Mouse (Mus musculus): ENCODE measurements around the gene Txnrd2. TPM values are rescaled to one million over a fixed set of nuclear protein-coding genes. Genes with fewer than 3 reads are reported as not detected.
A peak's percentile ranks its signal among the peaks of the same experiment; 100 is the strongest.

Txnrd2 gene
- polyA plus RNA-seq, 1 experiment from 2014 or later, result 11.3 TPM

- no peak for DNase-seq (ENCODE audit: low spot score)
Observed at GRCm38 (mm10) chr16:18451486-18452181, 25.4 kb downstream of the Txnrd2 start.

GRCm38 (mm10) chr16:18452361-18452862 lies 26.2 kb downstream of the Txnrd2 start:
- DNase-seq (ENCODE audit: low spot score), result peak; percentile 15

DNA sequence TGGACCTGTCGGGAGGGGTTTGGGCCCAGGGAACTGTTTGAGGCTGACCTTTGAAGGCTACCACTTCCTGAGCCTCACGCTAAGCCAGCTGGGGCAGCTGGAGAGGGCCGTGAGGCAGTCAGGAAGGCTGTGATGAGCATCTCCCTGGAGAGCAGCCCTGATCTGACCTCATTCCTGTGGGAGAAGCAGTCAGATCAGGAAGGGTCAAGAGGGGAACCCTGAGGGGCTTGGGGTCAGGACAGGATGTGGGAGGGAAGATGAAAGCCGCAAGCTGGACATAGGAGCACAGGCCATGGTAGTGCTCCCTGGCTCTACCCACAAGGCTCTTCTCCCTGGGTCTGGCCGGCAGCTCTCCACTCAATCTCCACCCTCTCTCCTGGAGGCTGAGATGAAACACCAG lies 27.7 kb downstream of the Txnrd2 start:
- DNase-seq (ENCODE audit: low spot score), result peak; percentile 6

DNA sequence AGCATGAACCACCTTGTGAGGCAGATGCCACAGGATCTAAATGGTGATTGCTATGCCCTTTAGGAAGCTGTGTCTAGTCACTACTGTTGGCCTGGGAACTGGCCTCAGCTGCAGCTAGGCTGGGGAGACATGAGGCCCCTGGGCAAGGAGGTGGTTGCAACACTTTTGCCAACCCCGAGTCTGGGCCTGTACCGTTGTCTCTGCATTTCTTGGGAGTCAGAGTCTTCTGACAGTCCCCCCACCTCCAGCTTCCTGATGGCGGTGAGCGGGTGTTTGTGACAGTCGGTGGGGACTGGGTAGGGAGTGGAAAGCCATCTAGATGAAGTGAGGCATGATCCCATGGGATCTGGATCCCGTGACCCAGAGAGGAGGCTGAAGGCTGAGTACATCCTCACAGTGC lies 29.2 kb downstream of the Txnrd2 start:
- no peak for DNase-seq (ENCODE audit: low spot score)

DNA sequence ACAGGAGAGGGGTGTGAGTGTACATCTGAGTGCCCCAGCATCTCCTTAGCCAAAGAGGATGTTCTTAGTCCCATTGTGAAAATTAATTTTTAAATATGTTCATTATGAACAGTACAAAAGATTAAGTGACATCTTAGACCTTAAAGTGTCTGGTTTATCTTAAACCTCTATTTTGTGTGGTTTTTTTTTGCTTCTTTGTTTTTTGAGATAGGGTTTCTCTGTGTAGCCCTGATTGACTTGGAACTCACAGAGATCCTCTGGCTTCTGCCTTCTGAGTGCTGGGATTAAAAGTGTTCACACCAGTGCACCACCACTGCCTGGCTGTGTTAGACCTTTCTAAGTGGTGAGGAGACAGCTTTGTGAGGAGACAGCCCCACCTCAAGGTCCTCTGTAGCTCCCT lies 32.5 kb downstream of the Txnrd2 start:
- DNase-seq (ENCODE audit: low spot score), result peak; percentile 24

DNA sequence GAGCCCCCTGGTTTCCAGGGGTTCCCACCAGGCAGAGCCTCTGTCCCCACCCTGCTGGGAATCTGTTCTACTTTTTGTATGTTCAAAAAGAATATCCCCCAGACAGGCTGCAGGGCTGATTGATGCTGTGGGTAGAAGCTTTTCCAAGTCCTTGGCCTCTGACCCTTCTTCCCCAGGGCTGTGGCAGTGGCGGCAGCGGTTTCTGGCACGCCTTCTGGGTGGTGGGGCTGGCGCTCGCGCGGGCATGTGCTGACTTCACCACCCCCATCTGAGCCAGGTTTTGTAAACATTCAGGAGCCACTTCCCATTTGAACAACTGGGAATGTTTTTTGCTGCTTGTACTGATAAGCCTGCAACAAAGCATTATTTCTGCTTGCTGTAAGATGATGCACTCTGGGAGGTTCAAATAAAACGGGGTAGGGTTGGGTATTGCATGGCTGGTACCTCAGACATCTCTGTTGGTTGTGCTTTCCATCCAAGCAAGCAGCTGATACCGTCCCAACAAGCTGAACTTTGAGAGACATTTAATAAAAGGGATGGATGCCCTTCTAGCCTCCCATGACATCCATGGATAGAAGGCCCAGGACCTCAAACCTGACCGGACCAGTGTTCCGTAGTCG lies 33.3 kb downstream of the Txnrd2 start:
- DNase-seq (ENCODE audit: low spot score), result peak; percentile 42

GRCm38 (mm10) chr16:18459955-18460370 lies 33.8 kb downstream of the Txnrd2 start:
- DNase-seq (ENCODE audit: low spot score), result peak; percentile 92

DNA sequence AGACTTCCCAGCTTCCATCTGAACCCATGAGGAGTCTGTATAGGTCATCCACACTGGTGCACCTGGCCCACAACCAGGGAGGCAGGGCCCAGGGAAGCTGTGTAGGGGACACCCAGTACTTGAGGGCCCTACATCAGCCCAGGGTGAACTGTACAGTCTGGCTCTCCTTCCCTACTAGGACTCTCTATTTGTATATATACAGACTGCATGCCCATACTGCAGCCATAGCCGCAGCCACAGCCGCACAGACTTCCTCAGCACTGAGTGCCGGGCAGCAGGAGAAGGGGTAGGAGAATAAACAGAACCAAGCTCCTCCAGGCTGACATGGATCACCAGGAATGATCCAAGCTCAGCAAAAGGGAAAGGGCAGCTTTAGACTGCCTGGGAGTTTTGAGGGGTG lies 34.6 kb downstream of the Txnrd2 start:
- peak; percentile 21 for DNase-seq (ENCODE audit: low spot score)

GRCm38 (mm10) chr16:18462031-18462430 lies 35.8 kb downstream of the Txnrd2 start:
- peak; percentile 31 for DNase-seq (ENCODE audit: low spot score)

DNA sequence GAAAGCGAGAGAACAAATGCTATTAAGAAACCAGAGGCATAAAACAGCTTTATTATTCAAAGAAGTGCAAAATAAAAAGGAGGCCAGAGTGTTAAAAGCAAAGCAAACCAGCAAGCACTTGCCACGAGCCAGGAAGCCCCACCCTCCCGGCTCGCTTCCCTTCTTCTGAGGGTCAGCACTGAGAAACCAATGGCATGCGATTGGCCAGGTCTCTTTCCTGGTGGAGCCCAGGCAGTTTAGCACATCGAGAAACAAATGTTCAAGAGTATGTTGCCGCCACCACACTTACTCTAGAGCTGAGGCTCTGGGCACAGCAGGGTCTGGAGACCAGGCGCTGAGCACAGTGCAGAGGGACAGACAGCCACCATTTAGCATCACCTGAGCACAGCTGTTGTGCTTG lies 36.4 kb downstream of the Txnrd2 start:
- DNase-seq (ENCODE audit: low spot score), result peak; percentile 26

DNA sequence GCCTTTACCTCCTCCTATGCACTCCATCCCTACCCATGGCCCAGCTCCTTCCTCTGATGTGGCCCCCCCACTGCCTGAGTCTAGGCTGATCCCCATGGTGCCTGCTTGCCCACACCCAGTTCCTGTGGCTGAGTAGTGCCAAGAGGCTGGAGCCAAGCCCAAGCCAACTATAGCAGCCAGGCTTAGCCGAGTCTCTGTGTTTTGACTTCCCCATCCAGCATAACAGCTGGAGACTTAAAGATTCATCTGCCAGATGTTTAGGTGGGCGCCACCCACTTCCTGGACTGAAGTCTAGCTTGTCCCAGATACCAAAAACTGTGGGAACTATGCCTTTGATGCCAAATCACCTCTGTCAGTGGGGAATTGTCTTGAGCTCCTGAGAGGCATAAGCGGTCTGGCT lies 38.1 kb downstream of the Txnrd2 start:
- peak; percentile 78 for DNase-seq (ENCODE audit: low spot score)

DNA sequence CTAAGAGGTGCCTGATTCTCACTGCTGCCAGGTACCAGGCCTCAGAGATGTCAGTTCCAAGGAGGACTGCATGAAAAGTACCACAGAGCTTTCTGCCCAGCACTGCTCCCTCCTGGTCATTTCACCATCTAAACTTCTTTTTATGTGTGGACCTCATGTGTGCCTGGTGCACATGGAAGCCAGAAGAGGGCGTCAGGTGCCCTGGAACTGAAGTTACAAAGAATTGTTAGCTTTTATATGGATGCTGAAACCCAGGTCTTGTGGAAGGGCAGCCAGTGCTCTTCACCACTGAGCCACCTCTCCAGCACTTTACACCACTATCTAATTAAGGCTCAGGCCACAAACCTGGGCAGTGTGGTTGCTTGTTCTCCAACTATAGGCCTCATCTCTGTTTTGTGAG lies 44.6 kb downstream of the Txnrd2 start:
- DNase-seq (ENCODE audit: low spot score), result no peak

- DNase-seq (ENCODE audit: low spot score), result no peak
Observed at GRCm38 (mm10) chr16:18471381-18471955, 45.3 kb downstream of the Txnrd2 start.

DNA sequence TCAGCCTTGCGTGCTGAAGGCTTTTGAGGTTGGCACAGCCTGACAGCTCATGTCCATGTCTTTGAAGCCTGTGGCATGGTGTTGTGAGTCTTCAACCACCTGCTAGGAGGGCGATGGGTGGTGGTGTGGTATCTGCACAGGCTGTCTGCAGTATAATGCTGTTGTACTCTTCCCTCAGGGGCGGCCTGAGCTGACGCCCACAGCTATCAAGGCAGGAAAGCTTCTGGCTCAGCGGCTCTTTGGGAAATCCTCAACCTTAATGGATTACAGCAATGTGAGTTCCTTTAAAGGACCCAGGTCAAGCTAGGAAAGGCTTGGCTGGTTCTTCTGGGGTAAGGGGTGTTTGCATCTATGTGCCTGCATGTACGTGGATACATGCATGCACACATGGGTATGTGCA lies 45.8 kb downstream of the Txnrd2 start:
- DNase-seq (ENCODE audit: low spot score), result peak; percentile 28

DNA sequence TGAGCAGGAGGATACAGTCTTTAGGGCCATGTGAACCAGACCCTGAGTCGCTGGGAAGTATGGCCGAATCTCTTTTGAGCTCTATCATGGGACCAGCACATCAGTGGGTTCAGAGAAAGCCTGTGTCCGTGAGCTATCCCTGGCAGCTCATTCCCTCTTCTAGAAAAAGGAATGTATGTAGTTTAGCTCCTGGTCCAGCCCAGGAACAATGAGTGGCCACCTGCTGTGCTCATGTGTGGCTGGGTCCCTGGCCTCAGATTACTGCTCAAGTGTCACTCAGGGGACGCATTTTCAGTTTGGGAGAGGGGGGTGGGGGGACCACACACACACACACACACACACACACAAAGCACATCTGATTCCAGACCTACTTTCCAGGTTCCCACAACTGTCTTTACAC lies 46.2 kb downstream of the Txnrd2 start:
- DNase-seq (ENCODE audit: low spot score), result no peak

DNA sequence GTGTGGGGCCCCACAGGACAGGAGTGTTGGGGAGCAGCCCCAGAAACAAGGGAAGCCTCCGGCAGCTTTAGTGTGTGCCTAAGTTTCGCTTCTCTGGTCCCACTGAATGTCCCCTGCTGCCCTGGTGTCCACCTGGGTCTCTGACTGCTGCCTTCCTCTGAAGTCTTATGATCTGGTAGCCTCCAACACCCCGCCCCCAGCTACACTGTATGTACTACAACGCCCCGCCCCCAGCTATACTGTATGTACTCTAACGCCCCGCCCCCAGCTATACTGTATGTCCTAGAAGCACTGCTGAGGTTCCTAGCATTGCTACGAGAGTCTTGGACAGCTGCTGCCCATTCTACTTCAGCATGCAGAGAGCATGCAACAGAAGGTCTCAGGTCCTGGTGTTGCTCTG lies 46.8 kb downstream of the Txnrd2 start:
- DNase-seq (ENCODE audit: low spot score), result peak; percentile 46

DNA sequence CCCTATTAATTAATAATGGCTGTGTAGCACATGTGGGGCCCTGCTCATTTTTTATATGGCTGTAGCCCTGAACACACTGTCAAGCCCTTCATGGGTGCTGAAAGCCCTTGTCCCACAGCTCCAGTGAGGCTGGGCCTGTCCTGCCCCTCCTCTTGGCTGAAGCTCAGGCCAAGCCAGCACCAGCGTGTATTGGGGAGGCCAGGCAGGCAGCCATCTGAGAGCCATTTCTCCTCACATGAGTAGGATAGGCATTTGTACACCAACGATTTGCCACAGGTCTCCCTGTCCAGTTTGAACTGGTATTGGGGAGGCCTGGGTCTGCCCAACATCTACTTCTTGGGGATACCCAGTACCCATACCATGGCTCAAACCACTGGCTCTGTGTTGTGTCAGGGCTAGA lies 47.8 kb downstream of the Txnrd2 start:
- no peak for DNase-seq (ENCODE audit: low spot score)

- no peak for DNase-seq (ENCODE audit: low spot score)
Observed at GRCm38 (mm10) chr16:18477996-18478395, 51.8 kb downstream of the Txnrd2 start.

DNA sequence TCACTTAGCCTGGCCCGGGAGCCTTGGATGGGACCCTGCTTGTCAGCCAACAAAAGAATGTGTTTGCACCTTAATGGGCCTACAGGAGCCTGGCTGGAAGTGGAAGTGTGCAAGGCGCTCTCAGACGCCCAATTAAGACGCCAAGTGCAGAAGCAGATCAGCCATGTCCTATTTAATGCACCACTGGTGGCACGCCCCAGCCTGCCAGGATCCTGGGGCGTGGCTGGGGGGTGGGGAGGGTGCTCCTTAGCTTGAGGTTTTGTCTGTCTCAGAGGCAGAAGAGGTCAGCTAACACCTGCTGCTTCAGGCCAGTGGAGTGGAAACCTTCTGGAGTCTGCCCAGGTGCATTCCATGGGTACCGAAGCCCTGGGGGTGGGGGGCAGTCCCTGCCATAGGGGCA lies 53.5 kb downstream of the Txnrd2 start:
- DNase-seq (ENCODE audit: low spot score), result no peak

GRCm38 (mm10) chr16:18480933-18481485 lies 54.8 kb downstream of the Txnrd2 start:
- peak; percentile 61 for DNase-seq (ENCODE audit: low spot score)

DNA sequence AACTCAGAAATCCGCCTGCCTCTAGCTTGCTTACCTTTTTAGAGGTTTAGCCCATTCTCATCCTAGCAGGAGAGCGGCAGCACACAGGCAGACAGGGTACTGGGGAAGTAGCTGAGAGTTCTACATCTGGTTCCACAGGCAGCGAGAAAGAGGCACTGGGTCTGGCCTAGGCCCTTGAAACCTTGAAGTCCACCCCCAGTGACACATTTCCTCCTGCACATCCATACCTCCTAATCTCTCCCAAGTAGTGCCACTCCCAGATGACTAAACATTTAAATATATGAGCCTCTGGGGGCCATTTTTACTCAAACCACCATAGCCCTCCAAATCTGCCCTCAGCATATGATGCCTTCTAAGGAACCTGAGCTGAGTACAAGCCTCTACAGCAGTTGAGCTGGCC lies 56.2 kb downstream of the Txnrd2 start:
- DNase-seq (ENCODE audit: low spot score), result no peak

GRCm38 (mm10) chr16:18483839-18484238 lies 57.7 kb downstream of the Txnrd2 start:
- no peak for DNase-seq (ENCODE audit: low spot score)

All from thymus, postnatal 0 days (tissue).